Mouse (Mus musculus): ENCODE measurements at regions not wholly inside any gene's neighbourhood (a gene's known extent, or its start where the extent isn't known, plus 50 kb on each side); places are given as distances from the start of the nearest gene placed in this dataset.

DNA sequence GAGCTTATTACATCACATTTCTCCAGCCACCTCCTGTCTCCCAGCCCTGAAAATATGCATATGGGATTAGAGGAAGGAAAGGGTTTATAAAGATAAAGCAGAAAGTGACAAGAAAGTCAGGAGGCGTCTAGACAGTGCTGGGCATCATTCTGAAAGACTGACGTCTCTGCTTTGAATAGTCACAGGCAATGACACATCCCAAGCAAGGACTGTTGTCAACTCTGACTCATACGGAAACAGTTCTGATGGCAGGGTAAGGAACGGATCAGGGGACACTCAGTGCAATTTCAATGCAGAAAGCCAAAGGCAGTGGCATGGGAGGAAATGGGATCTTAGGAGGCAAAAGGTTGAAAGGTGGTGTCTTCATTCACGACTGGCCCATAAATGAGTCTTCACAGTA is 380.9 kb upstream of the Cblb start:
- no peaks in the 10 kb centered on the region for H3K27me3 ChIP-seq (ENCODE audit: control insufficient read depth, insufficient read depth, low read length)
- H3K9ac ChIP-seq (ENCODE audit: low read depth, low read length) = no peak overlapping the region
- DNase-seq (ENCODE audit: low spot score) (peak; percentile 2), ATAC-seq (ENCODE audit: low FRiP score) (peak; percentile 7; the same call in 1 of the 2 replicates)
- H3K36me3 ChIP-seq (ENCODE audit: control insufficient read depth, insufficient read depth, low read length) = no peaks in the 10 kb centered on the region
- no peaks in the 10 kb centered on the region for H3K9me3 ChIP-seq (ENCODE audit: control insufficient read depth, low read length)
- no peak overlapping the region for H3K4me3 ChIP-seq (ENCODE audit: low read depth, low read length)
- no peak overlapping the region for H3K4me2 ChIP-seq (replicated peaks; ENCODE audit: low read depth, low read length)
- H3K27ac ChIP-seq (ENCODE audit: low read depth, low read length) = no peak overlapping the region
- 75% methylated on average over 5 of the region's 5 CpGs for WGBS
- H3K4me1 ChIP-seq (replicated peaks; ENCODE audit: control insufficient read depth, insufficient read depth, low read length) = no peaks in the 10 kb centered on the region

GRCm38 (mm10) chr16:51650683-51651082 is 380.3 kb upstream of the Cblb start:
- no peaks in the 10 kb centered on the region for H3K4me1 ChIP-seq (replicated peaks; ENCODE audit: control insufficient read depth, insufficient read depth, low read length)
- no peaks in the 10 kb centered on the region for H3K27me3 ChIP-seq (ENCODE audit: control insufficient read depth, insufficient read depth, low read length)
- 90% methylated on average over 5 of the region's 5 CpGs for WGBS
- H3K36me3 ChIP-seq (ENCODE audit: control insufficient read depth, insufficient read depth, low read length) = no peaks in the 10 kb centered on the region
- no peak for ATAC-seq (ENCODE audit: low FRiP score)
- no peak overlapping the region for H3K4me2 ChIP-seq (replicated peaks; ENCODE audit: low read depth, low read length)
- no peaks in the 10 kb centered on the region for H3K9me3 ChIP-seq (ENCODE audit: control insufficient read depth, low read length)
- DNase-seq (ENCODE audit: low spot score) = no peak
- no peak overlapping the region for H3K27ac ChIP-seq (ENCODE audit: low read depth, low read length)
- H3K4me3 ChIP-seq (ENCODE audit: low read depth, low read length) = no peak overlapping the region
- H3K9ac ChIP-seq (ENCODE audit: low read depth, low read length) = no peak overlapping the region

GRCm38 (mm10) chr16:51661693-51662092 is 369.3 kb upstream of the Cblb start:
- Histone ChIP-seq H3K4me2 (replicated peaks; ENCODE audit: low read depth, low read length) (no peak overlapping the region), H3K36me3 (ENCODE audit: control insufficient read depth, insufficient read depth, low read length) (no peaks in the 10 kb centered on the region), H3K27me3 (ENCODE audit: control insufficient read depth, insufficient read depth, low read length) (no peaks in the 10 kb centered on the region), H3K9ac (ENCODE audit: low read depth, low read length) (no peak overlapping the region), H3K4me1 (replicated peaks; ENCODE audit: control insufficient read depth, insufficient read depth, low read length) (no peaks in the 10 kb centered on the region), H3K4me3 (ENCODE audit: low read depth, low read length) (no peak overlapping the region), H3K27ac (ENCODE audit: low read depth, low read length) (no peak overlapping the region), H3K9me3 (ENCODE audit: control insufficient read depth, low read length) (no peaks in the 10 kb centered on the region)
- 87% methylated on average over 1 of the region's 1 CpGs for WGBS
- no peak for ATAC-seq (ENCODE audit: low FRiP score)
- DNase-seq (ENCODE audit: low spot score) = no peak

GRCm38 (mm10) chr16:51664325-51664724 is 366.7 kb upstream of the Cblb start:
- Histone ChIP-seq H3K36me3 (ENCODE audit: control insufficient read depth, insufficient read depth, low read length) (no peaks in the 10 kb centered on the region), H3K9me3 (ENCODE audit: control insufficient read depth, low read length) (no peaks in the 10 kb centered on the region), H3K4me2 (replicated peaks; ENCODE audit: low read depth, low read length) (no peak overlapping the region), H3K9ac (ENCODE audit: low read depth, low read length) (no peak overlapping the region), H3K4me1 (replicated peaks; ENCODE audit: control insufficient read depth, insufficient read depth, low read length) (no peaks in the 10 kb centered on the region), H3K27ac (ENCODE audit: low read depth, low read length) (no peak overlapping the region), H3K27me3 (ENCODE audit: control insufficient read depth, insufficient read depth, low read length) (no peaks in the 10 kb centered on the region), H3K4me3 (ENCODE audit: low read depth, low read length) (no peak overlapping the region)
- DNase-seq (ENCODE audit: low spot score) (peak; percentile 56), ATAC-seq (ENCODE audit: low FRiP score) (peak; percentile 88)
- 48% methylated on average over 2 of the region's 2 CpGs for WGBS

GRCm38 (mm10) chr16:51675101-51675500 is 355.9 kb upstream of the Cblb start:
- Histone ChIP-seq H3K4me2 (replicated peaks; ENCODE audit: low read depth, low read length) (no peak overlapping the region), H3K9ac (ENCODE audit: low read depth, low read length) (no peak overlapping the region), H3K9me3 (ENCODE audit: control insufficient read depth, low read length) (no peaks in the 10 kb centered on the region), H3K36me3 (ENCODE audit: control insufficient read depth, insufficient read depth, low read length) (no peaks in the 10 kb centered on the region), H3K4me1 (replicated peaks; ENCODE audit: control insufficient read depth, insufficient read depth, low read length) (no peaks in the 10 kb centered on the region), H3K27me3 (ENCODE audit: control insufficient read depth, insufficient read depth, low read length) (no peaks in the 10 kb centered on the region), H3K27ac (ENCODE audit: low read depth, low read length) (no peak overlapping the region), H3K4me3 (ENCODE audit: low read depth, low read length) (no peak overlapping the region)
- ATAC-seq (ENCODE audit: low FRiP score) (no peak), DNase-seq (ENCODE audit: low spot score) (no peak)
- 91% methylated on average over 3 of the region's 3 CpGs for WGBS

DNA sequence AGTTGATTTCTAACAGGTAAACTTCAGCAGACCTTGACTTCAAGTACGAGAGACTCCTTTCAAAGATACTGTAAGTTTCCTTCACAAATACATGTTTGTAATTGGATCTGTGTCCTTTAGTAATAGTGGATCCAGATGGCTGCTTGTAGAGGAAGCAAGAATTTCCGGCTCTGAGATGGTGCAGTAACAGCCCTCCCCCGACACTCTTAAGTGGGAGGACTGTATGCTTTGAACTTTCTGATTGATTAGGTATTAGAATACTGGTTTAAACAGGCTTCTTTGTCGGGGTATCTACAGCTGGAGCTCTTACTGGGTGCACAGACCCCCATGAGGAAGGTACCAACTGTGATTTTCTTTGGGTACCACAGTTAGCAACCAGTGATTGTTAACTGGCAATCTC is 355.0 kb upstream of the Cblb start:
- 46% methylated on average over 4 of the region's 4 CpGs for WGBS
- no peaks in the 10 kb centered on the region for H3K4me1 ChIP-seq (replicated peaks; ENCODE audit: control insufficient read depth, insufficient read depth, low read length)
- ATAC-seq (ENCODE audit: low FRiP score) (no peak), DNase-seq (ENCODE audit: low spot score) (no peak)
- no peak overlapping the region for H3K9ac ChIP-seq (ENCODE audit: low read depth, low read length)
- no peak overlapping the region for H3K4me3 ChIP-seq (ENCODE audit: low read depth, low read length)
- H3K27me3 ChIP-seq (ENCODE audit: control insufficient read depth, insufficient read depth, low read length) = no peaks in the 10 kb centered on the region
- no peak overlapping the region for H3K27ac ChIP-seq (ENCODE audit: low read depth, low read length)
- H3K4me2 ChIP-seq (replicated peaks; ENCODE audit: low read depth, low read length) = no peak overlapping the region
- H3K9me3 ChIP-seq (ENCODE audit: control insufficient read depth, low read length) = no peaks in the 10 kb centered on the region
- H3K36me3 ChIP-seq (ENCODE audit: control insufficient read depth, insufficient read depth, low read length) = no peaks in the 10 kb centered on the region

DNA sequence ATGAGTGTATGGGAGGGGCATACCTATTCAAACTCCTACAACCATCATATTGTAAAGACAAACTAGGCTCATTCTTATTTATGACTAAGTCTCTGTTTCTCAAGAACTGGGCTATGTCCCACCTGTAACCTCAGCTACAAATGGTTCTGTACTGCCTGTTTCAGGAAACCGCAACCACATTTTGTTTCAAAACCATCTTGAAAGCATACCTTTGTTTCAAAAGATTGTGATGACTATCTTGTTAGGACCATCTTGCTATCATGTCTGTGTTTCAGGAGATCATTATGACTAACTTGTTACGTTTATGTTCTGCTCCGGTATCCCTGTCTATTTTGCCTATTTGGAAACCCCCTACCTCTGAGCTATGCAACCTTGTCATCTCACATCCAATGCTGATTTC is 340.2 kb upstream of the Cblb start:
- Histone ChIP-seq H3K9ac (ENCODE audit: low read depth, low read length) (no peak overlapping the region), H3K4me1 (replicated peaks; ENCODE audit: control insufficient read depth, insufficient read depth, low read length) (no peaks in the 10 kb centered on the region), H3K36me3 (ENCODE audit: control insufficient read depth, insufficient read depth, low read length) (no peaks in the 10 kb centered on the region), H3K9me3 (ENCODE audit: control insufficient read depth, low read length) (no peaks in the 10 kb centered on the region), H3K4me2 (replicated peaks; ENCODE audit: low read depth, low read length) (no peak overlapping the region), H3K4me3 (ENCODE audit: low read depth, low read length) (no peak overlapping the region), H3K27me3 (ENCODE audit: control insufficient read depth, insufficient read depth, low read length) (no peaks in the 10 kb centered on the region), H3K27ac (ENCODE audit: low read depth, low read length) (no peak overlapping the region)
- WGBS = 98% methylated on average over 3 of the region's 3 CpGs
- ATAC-seq (ENCODE audit: low FRiP score) (no peak), DNase-seq (ENCODE audit: low spot score) (no peak)

- Histone ChIP-seq H3K27me3 (ENCODE audit: control insufficient read depth, insufficient read depth, low read length) (no peaks in the 10 kb centered on the region), H3K4me3 (ENCODE audit: low read depth, low read length) (no peak overlapping the region), H3K27ac (ENCODE audit: low read depth, low read length) (no peak overlapping the region), H3K4me1 (replicated peaks; ENCODE audit: control insufficient read depth, insufficient read depth, low read length) (no peaks in the 10 kb centered on the region), H3K4me2 (replicated peaks; ENCODE audit: low read depth, low read length) (no peak overlapping the region), H3K36me3 (ENCODE audit: control insufficient read depth, insufficient read depth, low read length) (no peaks in the 10 kb centered on the region), H3K9me3 (ENCODE audit: control insufficient read depth, low read length) (no peaks in the 10 kb centered on the region), H3K9ac (ENCODE audit: low read depth, low read length) (no peak overlapping the region)
- no peak for DNase-seq (ENCODE audit: low spot score)
- no peak for ATAC-seq (ENCODE audit: low FRiP score)
- WGBS = 81% methylated on average over 2 of the region's 2 CpGs
Measured at GRCm38 (mm10) chr16:51705026-51705425, 326.0 kb upstream of the Cblb start.

DNA sequence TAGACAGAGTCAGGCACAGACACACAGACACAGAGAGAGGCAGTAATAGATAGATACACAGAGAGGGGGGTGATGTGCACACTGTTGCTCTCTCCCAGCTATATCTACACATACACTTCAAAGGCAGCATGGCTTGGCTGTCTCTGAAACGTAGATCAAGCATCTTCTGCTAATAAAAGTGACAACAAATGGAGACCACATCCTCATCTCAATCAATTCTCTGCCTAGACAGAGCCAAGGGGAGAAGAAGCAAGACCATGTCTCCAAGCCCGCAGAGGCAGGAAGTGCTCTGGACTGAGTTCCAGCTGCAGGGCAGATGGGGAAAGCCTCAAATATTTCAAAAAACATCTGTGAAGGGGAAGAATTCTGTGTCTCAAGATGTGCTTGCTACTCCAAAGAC is 312.3 kb upstream of the Cblb start:
- no peaks in the 10 kb centered on the region for H3K4me1 ChIP-seq (replicated peaks; ENCODE audit: control insufficient read depth, insufficient read depth, low read length)
- 82% methylated on average over 2 of the region's 2 CpGs for WGBS
- no peaks in the 10 kb centered on the region for H3K27me3 ChIP-seq (ENCODE audit: control insufficient read depth, insufficient read depth, low read length)
- no peak overlapping the region for H3K27ac ChIP-seq (ENCODE audit: low read depth, low read length)
- H3K4me2 ChIP-seq (replicated peaks; ENCODE audit: low read depth, low read length) = no peak overlapping the region
- no peaks in the 10 kb centered on the region for H3K36me3 ChIP-seq (ENCODE audit: control insufficient read depth, insufficient read depth, low read length)
- ATAC-seq (ENCODE audit: low FRiP score) (no peak), DNase-seq (ENCODE audit: low spot score) (no peak)
- no peak overlapping the region for H3K9ac ChIP-seq (ENCODE audit: low read depth, low read length)
- no peak overlapping the region for H3K4me3 ChIP-seq (ENCODE audit: low read depth, low read length)
- H3K9me3 ChIP-seq (ENCODE audit: control insufficient read depth, low read length) = no peaks in the 10 kb centered on the region

Measured in hindbrain, embryonic 11.5 days (tissue).